Mouse (Mus musculus): ENCODE measurements around the gene Pkn2.

- no peak for TF ChIP-seq POLR2A (IDR thresholded peaks at IDR 0.05; ENCODE audit: low read depth, low read length)
- no peak for TF ChIP-seq CTCF (IDR thresholded peaks at IDR 0.05; ENCODE audit: extremely low read depth, insufficient read depth, insufficient read length, insufficient replicate concordance)
These were observed 48.9 kb downstream of the Pkn2 start for GRCm38 (mm10) chr3:142832910-142833309.

Measured in spleen, adult 2 months (tissue).